ENCODE assay signal across 9 mouse cellular contexts in the genomic region with DNA sequence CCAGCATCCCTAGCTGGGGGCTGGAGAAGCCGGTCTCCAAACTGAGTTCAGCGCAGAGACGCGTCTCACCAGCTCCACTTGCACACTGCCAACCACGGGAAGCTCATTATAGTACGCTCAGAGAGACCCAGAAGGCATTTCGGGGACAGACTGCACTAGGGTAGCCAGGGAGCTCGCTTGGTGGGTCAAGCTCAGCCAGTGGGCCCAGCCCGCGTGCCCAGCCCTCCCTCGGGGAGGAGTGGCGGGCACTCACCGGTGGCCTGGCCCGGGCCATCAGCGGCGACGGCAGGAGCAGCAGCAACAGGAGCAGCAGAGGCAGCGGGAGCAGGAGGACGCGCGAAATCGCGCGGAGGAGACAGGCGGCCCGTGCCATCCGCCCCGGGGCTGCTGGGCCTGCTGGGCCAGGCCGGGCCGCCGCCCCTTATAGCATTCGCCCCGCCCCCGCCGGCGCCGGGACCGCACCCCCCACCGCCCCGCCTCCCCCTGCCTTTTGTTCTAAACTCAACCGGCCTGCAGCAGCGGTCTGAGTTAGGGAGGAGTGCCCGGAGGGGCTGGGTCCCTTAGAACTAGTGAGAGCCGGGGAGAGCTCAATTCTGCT. TPM values are rescaled to one million over a fixed set of nuclear protein-coding genes. Genes with fewer than 3 reads are reported as not detected.
DNase-seq lines count a peak whose midpoint lies in the region; ATAC-seq and TF ChIP-seq lines count a peak whose summit lies in the region.
"Had no signal": no experiment of that assay in that cellular context is flagged by ENCODE, and none has a peak within 500 bp of the region (broad histone marks: within the 10 kb centered on the region; RNA-seq: fewer than 3 reads in every experiment).

No protein-coding gene starts in this region.

- peak overlapping the region; percentile 27 for H3K4me3 ChIP-seq in cortical plate, adult 2 months (ENCODE audit: insufficient read depth, low read length)
- peak overlapping the region; percentile 63 for H3K4me3 ChIP-seq in heart, embryonic 12.5 days
- peak overlapping the region; percentile 46 for H3K4me3 ChIP-seq in kidney, postnatal 0 days (replicated peaks; ENCODE audit: low read depth, low read length)

- TF ChIP-seq CTCF in cortical plate, adult 2 months (IDR thresholded peaks at IDR 0.05; ENCODE audit: extremely low read depth, insufficient read depth, low read length): no peak
- TF ChIP-seq CTCF in kidney, postnatal 0 days (IDR thresholded peaks at IDR 0.05; ENCODE audit: low read depth): no peak

- peak overlapping the region; percentile 96 for H3K4me2 ChIP-seq in heart, embryonic 12.5 days
- peak overlapping the region; percentile 82 for H3K4me2 ChIP-seq in kidney, postnatal 0 days (ENCODE audit: low read length)

- peak; percentile 51 for ATAC-seq in CD4-positive, CD25-positive, alpha-beta regulatory T cell, adult 4 months
- peak; percentile 78 for ATAC-seq in heart, embryonic 12.5 days (ENCODE audit: insufficient number of reproducible peaks, low FRiP score)
- peak; percentile 33; the same call in 1 of the 2 replicates for ATAC-seq in kidney, postnatal 0 days (replicated peaks; ENCODE audit: low FRiP score, low read depth)
- ATAC-seq in megakaryocyte, adult 5-6 weeks (ENCODE audit: poor library complexity, severe bottlenecking): peak; percentile 26

- peaks cover 7% of the 10 kb centered on the region; the same call in 1 of the 2 replicates for H3K36me3 ChIP-seq in heart, embryonic 12.5 days
- H3K36me3 ChIP-seq in kidney, postnatal 0 days (ENCODE audit: insufficient read depth, low read length): no peaks in the 10 kb centered on the region
- H3K36me3 ChIP-seq in splenic B cell, adult 2 months (ENCODE audit: control insufficient read depth, insufficient read depth, low read length, poor library complexity, severe bottlenecking): no peaks in the 10 kb centered on the region

- no peak overlapping the region for H3K27ac ChIP-seq in cortical plate, adult 2 months (ENCODE audit: insufficient read depth, low read length)
- H3K27ac ChIP-seq in heart, embryonic 12.5 days (ENCODE audit: poor library complexity, severe bottlenecking): peak overlapping the region; percentile 5; the same call in 1 of the 2 replicates
- H3K27ac ChIP-seq in kidney, postnatal 0 days: no peak overlapping the region

- WGBS in heart, embryonic 12.5 days: under 1% methylated on average over 43 of the region's 44 CpGs
- 1% methylated on average over 36 of the region's 44 CpGs for WGBS in kidney, postnatal 0 days

- H3K9me3 ChIP-seq in heart, embryonic 12.5 days (replicated peaks): no peaks in the 10 kb centered on the region
- H3K9me3 ChIP-seq in kidney, postnatal 0 days (replicated peaks; ENCODE audit: low read length): no peaks in the 10 kb centered on the region

- peak overlapping the region; percentile 90 for H3K9ac ChIP-seq in heart, embryonic 12.5 days
- H3K9ac ChIP-seq in kidney, postnatal 0 days (ENCODE audit: low read depth, low read length): peak overlapping the region; percentile 72

- peaks cover 4% of the 10 kb centered on the region for H3K4me1 ChIP-seq in cortical plate, adult 2 months (ENCODE audit: control insufficient read depth, insufficient read depth, low read length)
- H3K4me1 ChIP-seq in heart, embryonic 12.5 days (replicated peaks): peaks cover 47% of the 10 kb centered on the region
- H3K4me1 ChIP-seq in kidney, postnatal 0 days (replicated peaks; ENCODE audit: insufficient read depth, low read length): peaks cover 26% of the 10 kb centered on the region

- peaks cover 44% of the 10 kb centered on the region for H3K27me3 ChIP-seq in heart, embryonic 12.5 days (replicated peaks)
- H3K27me3 ChIP-seq in kidney, postnatal 0 days (ENCODE audit: insufficient read depth, low read length): peaks cover 3% of the 10 kb centered on the region; the same call in 1 of the 2 replicates
- no peaks in the 10 kb centered on the region for H3K27me3 ChIP-seq in splenic B cell, adult 2 months (ENCODE audit: control insufficient read depth, insufficient read depth, low read length, poor library complexity, severe bottlenecking)

- no peak for TF ChIP-seq POLR2A in cortical plate, adult 2 months (IDR thresholded peaks at IDR 0.05; ENCODE audit: extremely low read depth, insufficient read depth, low read length)

- DNase-seq in 3134 (ENCODE audit: extremely low read depth, insufficient read length, low spot score): peak; percentile 80
- peak; percentile 76 for DNase-seq in kidney, postnatal 0 days (ENCODE audit: low spot score)
- DNase-seq in splenic B cell, adult 2 months (ENCODE audit: low read depth, low spot score): peak; percentile 59
- DNase-seq in layer of hippocampus, adult 11-12 months (ENCODE audit: low spot score): no peak

RNA-seq across cellular contexts. Expression of gene Chchd10, which starts 0.8 kb away (rescaled TPM):
- 10 to 100 TPM; 15.3 to 18.3 TPM for polyA plus RNA-seq in CD4-positive, CD25-positive, alpha-beta regulatory T cell, adult 4 months (2017; shearing (Covaris generic))
- 502 and 507 TPM in 2 replicates for polyA plus RNA-seq in cortical plate, adult 2 months (2012; rRNA removed)
- 408 and 409 TPM in 2 replicates for polyA plus RNA-seq in heart, embryonic 12.5 days (2016; fragmentation: Nextera tagmentation; extraction: Ambion mirVana)
- polyA plus RNA-seq in kidney, postnatal 0 days (2015; fragmentation: Nextera tagmentation; extraction: Ambion mirVana): 520 and 541 TPM in 2 replicates
- total RNA-seq in megakaryocyte, adult 5-6 weeks (2015): 7.1 and 9.3 TPM in 2 replicates
- total RNA-seq in megakaryocyte, adult 5-6 weeks (2017): 8.1 and 15.7 TPM in 2 replicates

RNA-seq across cellular contexts. Expression of gene Mmp11, which starts 4.1 kb away (rescaled TPM):
- polyA plus RNA-seq in CD4-positive, CD25-positive, alpha-beta regulatory T cell, adult 4 months (2017; shearing (Covaris generic)): 10 to 100 TPM in 1 of 2 experiments, 1 to 10 TPM in 1; 6.1 to 11.8 TPM
- polyA plus RNA-seq in cortical plate, adult 2 months (2012; rRNA removed): 2.3 and 2.6 TPM in 2 replicates
- 25.4 and 27.1 TPM in 2 replicates for polyA plus RNA-seq in heart, embryonic 12.5 days (2016; fragmentation: Nextera tagmentation; extraction: Ambion mirVana)
- 39.4 and 43.2 TPM in 2 replicates for polyA plus RNA-seq in kidney, postnatal 0 days (2015; fragmentation: Nextera tagmentation; extraction: Ambion mirVana)
- total RNA-seq in megakaryocyte, adult 5-6 weeks (2015): not detected in 2 replicates
- not detected in 2 replicates for total RNA-seq in megakaryocyte, adult 5-6 weeks (2017)

RNA-seq across cellular contexts. Expression of gene Gm867, which starts 8.3 kb away (rescaled TPM):
- polyA plus RNA-seq in CD4-positive, CD25-positive, alpha-beta regulatory T cell, adult 4 months (2017; shearing (Covaris generic)): under 1 TPM in 1 of 2 experiments, not detected in 1; 0.27 TPM
- polyA plus RNA-seq in cortical plate, adult 2 months (2012; rRNA removed): 0.49 and 1.2 TPM in 2 replicates
- 0.80 and 1.1 TPM in 2 replicates for polyA plus RNA-seq in heart, embryonic 12.5 days (2016; fragmentation: Nextera tagmentation; extraction: Ambion mirVana)
- 0.32 and 0.39 TPM in 2 replicates for polyA plus RNA-seq in kidney, postnatal 0 days (2015; fragmentation: Nextera tagmentation; extraction: Ambion mirVana)
- total RNA-seq in megakaryocyte, adult 5-6 weeks (2015): 0.48 and 0.83 TPM in 2 replicates
- 0.16 TPM in 1 of 2 replicates, not detected in the other for total RNA-seq in megakaryocyte, adult 5-6 weeks (2017)

RNA-seq across cellular contexts. Expression of gene Vpreb3, which starts 10.7 kb away (rescaled TPM):
- 1 to 10 TPM; 1.3 to 2.1 TPM for polyA plus RNA-seq in CD4-positive, CD25-positive, alpha-beta regulatory T cell, adult 4 months (2017; shearing (Covaris generic))
- not detected in 2 replicates for polyA plus RNA-seq in cortical plate, adult 2 months (2012; rRNA removed)
- polyA plus RNA-seq in heart, embryonic 12.5 days (2016; fragmentation: Nextera tagmentation; extraction: Ambion mirVana): 0.24 TPM in 1 of 2 replicates, not detected in the other
- 0.78 and 0.97 TPM in 2 replicates for polyA plus RNA-seq in kidney, postnatal 0 days (2015; fragmentation: Nextera tagmentation; extraction: Ambion mirVana)
- 0.48 TPM in 1 of 2 replicates, not detected in the other for total RNA-seq in megakaryocyte, adult 5-6 weeks (2015)
- not detected in 2 replicates for total RNA-seq in megakaryocyte, adult 5-6 weeks (2017)
- total RNA-seq: layer of hippocampus, postnatal 36 days had no signal

RNA-seq across cellular contexts. Expression of gene Smarcb1, which starts 10.8 kb away (rescaled TPM):
- polyA plus RNA-seq in CD4-positive, CD25-positive, alpha-beta regulatory T cell, adult 4 months (2017; shearing (Covaris generic)): 100 to 1,000 TPM in 1 of 2 experiments, 10 to 100 TPM in 1; 98.5 to 160 TPM
- 71.5 and 73.1 TPM in 2 replicates for polyA plus RNA-seq in cortical plate, adult 2 months (2012; rRNA removed)
- polyA plus RNA-seq in heart, embryonic 12.5 days (2016; fragmentation: Nextera tagmentation; extraction: Ambion mirVana): 125 and 126 TPM in 2 replicates
- 149 and 168 TPM in 2 replicates for polyA plus RNA-seq in kidney, postnatal 0 days (2015; fragmentation: Nextera tagmentation; extraction: Ambion mirVana)
- 44.0 and 46.2 TPM in 2 replicates for total RNA-seq in megakaryocyte, adult 5-6 weeks (2015)
- 40.6 and 48.4 TPM in 2 replicates for total RNA-seq in megakaryocyte, adult 5-6 weeks (2017)

Comparison
In these comparisons a context has a peak if more than half of its experiments do, and no peak if none do; other contexts are left out.
1. ATAC-seq: peak in every context shown above with its lines; median percentile 78 in heart, embryonic 12.5 days; 51 in CD4-positive, CD25-positive, alpha-beta regulatory T cell, adult 4 months; 33 in kidney, postnatal 0 days; 26 in megakaryocyte, adult 5-6 weeks.
2. RNA of gene Chchd10, which starts 0.8 kb away (polyA plus RNA-seq): 520 to 541 TPM in kidney, postnatal 0 days, 502 to 507 TPM in cortical plate, adult 2 months and 408 to 409 TPM in heart, embryonic 12.5 days; 15.3 to 18.3 TPM in CD4-positive, CD25-positive, alpha-beta regulatory T cell, adult 4 months; every median in the first group is over 10 times any median in the second.
3. Peak in every context shown above with its lines, with median percentiles within 50 percentile points of each other: H3K4me3 ChIP-seq.